Mouse (Mus musculus) hindlimb bud, embryonic 11.5 days (tissue): ENCODE data around the gene Trnau1ap.
A peak's percentile ranks its signal among the peaks of the same experiment; 100 is the strongest.

Source experiments
- DNase-seq: peaks from one replicate; pipeline ENCODE4 v3.0.0-alpha.2; 2012; ENCODE audit warnings: low read depth, low spot score; ENCODE audit errors: extremely low spot score

Gene Trnau1ap

DNA sequence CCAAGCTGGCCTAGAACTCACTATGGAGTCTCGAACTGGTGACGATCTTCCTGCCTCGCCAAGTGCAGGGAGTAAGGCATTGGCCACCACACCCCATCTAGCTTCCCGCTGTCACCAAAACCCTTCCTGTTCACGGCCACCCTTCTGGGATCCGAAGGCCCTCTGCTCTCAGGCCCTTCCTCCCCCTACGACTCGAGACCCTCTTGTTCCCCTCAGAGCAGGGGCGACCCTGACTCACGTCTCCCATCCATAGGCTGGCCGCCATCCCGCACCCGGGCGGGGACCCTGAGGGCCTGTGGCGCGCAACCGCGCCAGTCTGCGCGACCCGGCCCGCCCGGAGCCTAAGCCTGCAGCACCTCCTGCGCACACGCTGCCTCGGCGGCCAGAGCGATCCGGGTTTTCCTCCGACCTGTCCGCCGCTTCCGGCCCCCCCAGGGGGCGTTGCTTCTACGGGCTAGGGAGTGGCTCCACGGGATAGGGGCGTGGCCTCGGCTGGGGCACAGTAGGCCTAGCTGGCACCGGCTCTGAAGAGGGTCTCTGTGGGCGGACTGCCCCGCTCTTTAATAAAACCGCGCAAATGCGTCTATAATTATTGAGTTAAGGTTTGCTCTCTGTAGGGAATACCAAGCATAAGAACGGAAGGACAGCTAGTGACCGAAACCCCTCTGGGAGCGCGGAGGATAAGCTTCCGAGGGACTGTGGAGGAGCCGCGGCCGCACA lies at the start of gene Trnau1ap:
TSS of gene Trnau1ap (minus strand) at position 424 of the 720 bp plus-strand sequence.
- DNase-seq, result peak; percentile 74

DNA sequence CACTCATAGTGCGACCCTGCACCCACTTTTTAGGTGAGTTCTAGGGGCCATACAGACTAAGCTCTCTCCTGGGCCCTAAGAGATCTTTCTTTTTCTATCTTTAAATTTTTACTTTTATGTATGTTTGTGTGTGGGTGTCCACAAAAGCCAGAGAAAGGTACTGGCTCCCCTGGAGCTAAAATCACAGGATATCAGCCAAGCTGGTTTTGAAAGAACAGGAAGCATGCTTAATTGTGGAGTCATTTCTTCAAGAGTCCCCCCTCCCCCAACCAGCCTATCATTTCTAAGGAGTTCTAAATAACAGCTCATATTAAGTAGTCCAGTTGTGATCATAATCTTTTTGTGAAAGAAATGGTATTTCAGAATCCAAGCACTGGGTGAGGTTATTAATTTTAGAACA lies 44.5 kb upstream of the Trnau1ap start:
- DNase-seq, result no peak

DNA sequence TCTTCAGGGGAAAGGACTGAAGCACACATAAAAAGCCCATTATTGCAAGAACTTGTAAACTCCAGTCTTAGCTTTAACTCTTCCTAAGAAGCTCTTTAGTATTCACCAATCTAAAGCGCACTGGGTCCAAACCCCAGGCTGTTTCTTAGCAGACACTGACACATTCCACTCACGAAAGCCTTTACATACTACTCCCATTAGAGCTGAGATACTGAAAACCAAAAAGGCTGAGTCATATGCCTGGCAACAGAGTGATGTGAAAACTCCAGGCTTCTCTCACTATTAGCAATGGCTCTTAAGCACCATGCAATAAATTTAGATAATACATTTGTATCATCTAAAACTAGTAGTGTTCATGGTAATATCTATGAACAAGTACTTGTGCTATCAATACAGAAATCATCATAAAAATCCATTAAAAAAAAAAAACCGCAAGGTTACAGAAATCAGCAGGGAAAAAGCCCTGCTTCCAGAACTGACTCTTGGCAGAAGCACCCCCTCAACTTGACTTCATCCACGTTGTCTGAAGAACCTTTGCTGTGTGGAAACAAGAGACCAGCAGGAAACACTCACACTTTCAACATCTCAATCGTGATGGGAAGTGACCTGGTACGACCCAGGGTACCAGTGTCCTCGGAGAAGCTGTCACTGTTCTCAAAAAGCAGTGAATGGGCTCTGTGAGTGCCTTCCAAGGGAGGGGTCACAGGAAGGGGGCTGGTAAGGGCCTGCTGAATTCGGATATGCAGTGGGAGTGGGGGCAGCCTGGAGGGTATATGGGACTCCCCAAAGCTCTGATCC lies 40.8 kb upstream of the Trnau1ap start:
- no peak for DNase-seq

DNA sequence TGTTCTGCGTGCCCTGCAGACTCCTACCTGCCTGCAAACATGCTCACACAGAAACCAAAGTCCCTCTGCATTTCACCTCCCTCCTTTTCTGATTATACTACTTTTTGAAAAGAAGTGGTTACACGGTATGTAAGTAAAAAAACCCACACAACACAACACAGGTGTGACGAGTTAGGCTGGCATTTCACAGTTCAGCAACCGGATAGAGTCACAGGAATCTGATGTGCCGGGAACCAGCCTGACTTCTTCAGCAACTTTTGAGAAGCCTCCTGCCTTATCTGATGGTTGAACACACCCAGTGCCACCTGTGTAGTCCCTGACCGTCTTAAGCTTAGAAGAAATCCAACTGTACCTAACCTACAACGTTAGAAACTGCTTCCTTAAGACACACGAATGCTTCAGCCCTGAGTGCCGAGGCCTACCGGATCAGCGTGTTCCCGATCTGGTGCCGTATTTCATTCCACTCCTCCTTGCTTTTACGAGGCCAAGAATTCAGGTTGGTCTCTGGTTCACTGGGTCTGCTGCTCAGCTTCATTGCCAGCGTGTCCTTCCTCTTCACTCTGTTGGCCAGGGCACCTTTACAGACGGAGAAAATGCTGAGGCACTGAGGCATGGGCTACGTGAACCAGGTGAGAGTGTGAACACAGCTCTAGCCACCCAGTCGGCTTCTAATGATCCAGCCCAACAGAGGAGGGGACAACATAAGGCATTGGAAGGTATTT lies 38.3 kb upstream of the Trnau1ap start:
- DNase-seq, result no peak

DNA sequence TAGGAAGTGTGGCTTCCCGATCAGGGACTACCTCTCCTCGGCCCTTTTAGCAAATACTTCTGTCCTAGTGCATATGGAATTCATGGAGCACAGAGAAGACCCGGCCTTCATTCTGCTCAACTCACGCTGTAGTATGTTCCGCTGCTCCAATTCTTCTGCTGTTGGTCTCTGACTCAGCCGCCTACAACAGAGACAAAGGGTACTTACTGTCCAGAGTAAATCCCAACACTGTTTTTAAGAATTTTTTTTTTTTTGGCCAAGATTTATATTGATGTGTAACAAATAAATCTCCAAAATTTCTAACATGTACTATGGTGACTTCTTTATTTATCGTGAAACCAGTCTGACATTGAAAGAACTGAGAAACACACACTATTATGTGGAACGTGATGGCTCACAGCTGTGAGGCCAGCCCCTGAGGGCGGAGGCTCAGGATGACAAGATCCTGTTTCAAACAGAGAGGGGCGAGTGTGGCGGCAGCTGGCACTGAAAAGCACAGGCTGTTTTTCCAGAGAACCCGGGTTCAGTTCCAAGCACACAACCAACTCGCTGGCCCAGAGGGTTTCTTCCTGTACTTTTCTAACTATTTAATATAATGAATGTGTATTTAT lies 36.2 kb upstream of the Trnau1ap start:
- DNase-seq, result no peak

DNA sequence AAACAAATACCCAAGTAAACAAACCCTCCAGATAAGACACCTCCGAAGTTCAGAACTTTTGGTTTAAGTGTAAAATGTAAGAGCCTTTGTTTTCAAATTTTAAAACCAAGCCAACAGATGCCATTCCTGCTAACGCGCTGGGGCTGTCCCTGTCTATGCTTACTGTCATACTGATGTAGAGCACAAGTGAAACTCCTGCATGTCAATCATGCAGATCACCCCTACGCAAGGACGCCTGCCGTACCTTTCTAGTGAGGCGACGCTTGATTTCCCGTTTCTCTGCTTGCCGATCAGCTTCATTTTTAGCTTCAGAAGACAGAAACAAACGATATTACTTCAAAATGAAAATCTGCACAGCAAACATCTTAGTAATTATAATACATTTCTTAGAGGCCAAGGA lies 34.1 kb upstream of the Trnau1ap start:
- no peak for DNase-seq

DNA sequence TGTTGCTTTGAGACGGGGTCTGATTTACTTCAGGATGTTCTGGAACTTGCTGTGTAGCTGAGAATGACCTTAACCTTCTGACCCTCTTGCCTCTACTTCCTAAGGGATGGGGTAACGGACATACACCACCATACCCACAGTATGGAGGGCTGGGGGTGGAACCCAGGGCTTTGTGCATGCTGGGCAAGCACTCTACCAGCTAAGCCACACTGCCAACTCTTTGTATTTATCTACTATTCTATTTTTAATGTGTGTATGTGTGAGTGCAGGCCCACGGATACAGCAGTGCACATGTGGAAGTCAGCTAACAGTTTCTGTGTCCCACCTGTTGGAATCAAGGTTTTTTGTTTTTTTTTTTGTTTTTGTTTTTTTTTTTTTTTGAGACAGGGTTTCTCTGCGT lies 30.2 kb upstream of the Trnau1ap start:
- no peak for DNase-seq

DNA sequence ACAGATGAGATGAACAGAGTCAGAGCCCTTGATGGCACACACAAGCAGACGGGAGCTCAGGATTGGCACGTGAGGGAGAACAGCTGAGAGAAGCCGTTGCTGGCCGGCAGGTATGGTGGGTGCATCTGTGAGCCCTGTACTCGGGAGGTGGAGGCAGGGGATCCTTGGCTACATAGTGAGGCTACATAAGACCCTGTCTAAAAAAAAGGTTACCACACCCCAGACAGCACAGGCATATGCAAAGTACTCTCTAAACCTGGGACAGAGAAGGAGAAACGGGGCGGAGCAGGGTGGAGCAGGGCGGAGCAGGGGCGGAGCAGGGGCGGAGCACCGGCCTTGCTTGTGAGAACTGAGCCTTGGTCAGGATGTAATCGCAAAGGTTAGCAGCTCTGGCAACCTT lies 26.8 kb upstream of the Trnau1ap start:
- DNase-seq, result no peak

DNA sequence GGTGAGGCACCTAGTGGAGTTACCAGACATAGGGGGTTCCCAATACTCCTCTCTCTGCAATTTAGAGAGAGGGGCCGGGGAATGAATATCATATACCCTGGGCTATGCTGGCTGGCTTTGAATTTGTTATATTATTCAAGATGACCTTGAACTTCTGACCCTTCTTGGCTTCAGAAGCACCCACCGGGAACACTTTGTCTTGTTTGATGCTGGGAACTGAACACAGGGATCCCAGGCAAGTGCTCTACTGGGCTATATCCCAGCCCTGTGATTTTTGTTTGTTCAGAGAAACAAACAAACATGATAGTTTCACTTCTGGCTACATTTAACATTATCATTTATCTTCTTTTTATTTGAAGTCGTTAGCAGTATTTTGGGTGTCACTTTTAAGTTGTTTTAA lies 26.1 kb upstream of the Trnau1ap start:
- no peak for DNase-seq

DNA sequence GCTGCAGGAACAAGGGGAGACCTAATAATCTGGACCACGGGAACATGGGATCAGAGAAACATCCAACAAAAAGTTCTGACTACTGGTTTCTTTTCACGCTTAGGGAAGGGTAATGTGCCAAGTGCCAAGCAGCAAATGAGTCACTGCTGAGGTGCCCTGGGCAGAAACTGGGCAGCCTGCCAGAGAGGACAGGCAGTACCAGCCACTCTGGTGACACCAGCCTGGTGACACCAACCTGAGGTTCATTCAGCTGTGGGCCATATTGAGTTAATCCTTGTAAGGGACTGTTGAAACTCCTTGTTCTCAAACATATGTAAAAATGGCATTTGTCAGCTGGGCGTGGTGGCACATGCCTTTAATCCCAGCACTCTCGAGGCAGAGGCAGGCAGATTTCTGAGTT lies 25.2 kb upstream of the Trnau1ap start:
- no peak for DNase-seq

DNA sequence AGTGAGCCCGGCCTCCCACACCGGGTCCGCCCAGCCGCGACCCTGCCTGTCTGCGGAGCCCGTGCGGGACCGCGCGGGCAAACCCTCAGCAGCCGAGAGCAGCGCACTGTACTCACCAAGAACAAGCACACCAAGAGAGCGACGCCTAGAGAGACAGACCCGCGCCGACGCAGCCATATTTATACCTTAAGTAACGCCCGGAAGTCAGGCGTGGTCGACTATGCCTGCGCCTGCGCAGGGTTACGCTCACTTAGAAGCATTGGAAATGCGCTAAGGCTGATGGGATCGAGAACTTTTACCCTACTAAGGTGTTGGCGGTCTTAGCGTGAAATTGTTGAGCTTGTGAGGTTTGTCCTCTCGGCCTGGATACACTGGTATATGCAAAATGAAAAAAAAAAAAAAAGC lies 24.1 kb upstream of the Trnau1ap start, which contains the start of gene Rcc1:
TSS of gene Rcc1 (minus strand) at position 125 of the 405 bp plus-strand sequence.
- peak; percentile 86 for DNase-seq

DNA sequence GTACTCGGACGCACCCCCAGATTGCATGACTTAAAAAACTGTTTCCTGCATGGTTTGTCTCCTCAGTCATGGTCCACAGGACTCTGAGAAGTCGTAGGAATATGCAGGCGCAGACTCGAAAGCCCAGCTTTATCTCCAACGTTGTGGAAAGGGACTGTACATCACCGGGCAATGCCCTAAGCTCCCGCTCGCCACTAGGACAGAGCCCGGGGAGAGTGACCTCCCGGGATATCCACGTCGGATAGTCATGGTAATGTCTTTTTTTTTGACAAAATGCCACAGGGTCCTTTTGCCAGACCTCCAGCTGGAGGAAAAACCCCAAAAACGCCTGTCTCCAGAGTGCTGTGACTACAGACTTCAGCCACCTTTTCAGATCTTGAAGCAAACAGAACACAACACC lies 23.4 kb upstream of the Trnau1ap start:
- DNase-seq, result no peak

DNA sequence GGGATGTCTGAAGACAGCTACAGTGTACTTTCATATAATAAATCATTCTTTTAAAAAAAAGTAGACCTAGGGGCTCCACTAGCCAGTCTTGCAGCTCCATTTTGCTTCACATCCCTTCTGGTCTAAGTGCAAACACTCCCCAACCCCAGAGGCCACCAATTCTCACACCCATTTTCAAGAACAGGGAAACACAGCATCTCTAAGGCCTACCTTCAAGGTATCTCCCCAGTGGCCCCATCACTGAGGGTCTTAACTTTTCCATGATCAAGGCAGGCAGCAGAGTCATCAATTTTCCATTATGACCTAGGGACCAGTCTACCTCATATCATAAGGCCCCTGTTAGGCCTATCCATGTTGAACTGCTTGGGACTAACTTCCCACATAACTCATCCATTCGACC lies 22.1 kb upstream of the Trnau1ap start:
- DNase-seq, result no peak

DNA sequence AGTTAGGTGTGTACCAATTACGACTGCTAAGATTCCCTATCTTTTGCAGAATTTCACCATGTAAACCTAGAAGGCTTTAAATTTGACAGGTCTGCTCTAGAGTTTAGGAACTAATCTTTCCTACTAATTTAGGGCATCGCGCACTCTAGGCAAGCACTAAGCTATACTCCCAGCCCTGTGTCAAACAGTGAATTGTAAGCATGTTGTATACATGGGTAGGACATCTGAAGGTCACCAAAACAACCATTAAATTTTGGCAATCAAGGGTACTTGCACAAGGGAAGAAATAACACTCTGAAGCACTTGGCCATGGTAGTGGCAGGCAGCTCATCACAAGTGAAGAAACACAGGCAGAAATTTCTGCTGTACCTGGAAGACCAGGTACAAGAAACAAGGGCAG lies 21.5 kb upstream of the Trnau1ap start:
- no peak for DNase-seq

DNA sequence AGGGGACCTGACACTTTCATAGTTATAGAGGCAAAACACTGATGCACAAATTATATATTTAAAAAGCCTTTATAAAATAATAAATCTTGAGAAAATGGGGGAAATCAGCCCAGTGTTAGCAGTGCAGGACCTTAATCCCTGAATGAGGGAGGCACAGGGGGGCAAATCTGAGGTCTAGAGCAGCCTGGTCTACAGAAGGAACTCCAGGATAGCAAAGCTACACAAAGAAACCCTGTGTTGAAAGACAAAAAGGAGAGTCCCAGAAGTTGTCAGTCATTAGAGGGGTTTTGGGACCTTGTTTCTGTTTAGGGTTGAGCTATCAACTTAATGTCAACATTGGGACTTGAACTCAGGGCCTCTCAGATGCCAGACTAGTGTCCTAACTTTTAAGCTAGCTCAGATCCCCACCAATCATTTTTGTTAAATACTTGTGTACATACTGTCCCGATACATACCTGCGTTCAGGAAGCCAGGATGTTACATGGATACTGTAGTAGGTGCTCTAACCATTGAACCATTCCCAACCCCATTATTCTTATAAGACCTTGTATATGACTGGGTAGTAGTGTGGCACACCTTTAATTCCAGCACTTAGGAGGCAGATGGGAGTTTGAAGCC lies 20.9 kb upstream of the Trnau1ap start:
- DNase-seq, result no peak

DNA sequence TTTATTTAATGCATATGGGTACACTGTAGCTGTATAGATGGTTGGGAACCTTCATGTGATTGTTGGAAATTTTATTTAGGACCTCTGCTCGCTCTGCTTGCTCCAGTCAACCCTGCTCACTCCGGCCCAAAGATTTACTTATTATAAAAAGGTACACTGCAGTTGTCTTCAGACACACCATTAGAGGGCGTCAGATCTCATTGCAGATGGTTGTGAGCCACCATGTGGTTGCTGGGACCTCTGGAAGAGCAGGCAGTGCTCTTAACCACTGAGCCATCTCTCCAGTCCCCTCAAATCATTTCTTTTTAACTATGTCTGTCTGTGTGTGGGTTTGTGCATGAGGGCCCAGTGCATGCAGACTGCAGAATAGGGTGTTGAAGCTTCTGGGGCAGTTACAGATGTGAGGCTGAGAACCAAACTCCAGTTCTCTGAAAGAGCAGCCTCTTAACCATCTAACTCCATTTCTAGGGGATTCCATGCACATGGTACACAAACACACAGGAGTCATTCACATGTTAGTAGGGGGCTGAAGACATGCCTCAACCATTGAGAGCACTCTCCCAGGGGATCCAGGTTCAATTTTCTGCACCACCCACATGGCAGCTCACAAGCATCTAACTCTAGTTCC lies 20.3 kb upstream of the Trnau1ap start:
- no peak for DNase-seq

DNA sequence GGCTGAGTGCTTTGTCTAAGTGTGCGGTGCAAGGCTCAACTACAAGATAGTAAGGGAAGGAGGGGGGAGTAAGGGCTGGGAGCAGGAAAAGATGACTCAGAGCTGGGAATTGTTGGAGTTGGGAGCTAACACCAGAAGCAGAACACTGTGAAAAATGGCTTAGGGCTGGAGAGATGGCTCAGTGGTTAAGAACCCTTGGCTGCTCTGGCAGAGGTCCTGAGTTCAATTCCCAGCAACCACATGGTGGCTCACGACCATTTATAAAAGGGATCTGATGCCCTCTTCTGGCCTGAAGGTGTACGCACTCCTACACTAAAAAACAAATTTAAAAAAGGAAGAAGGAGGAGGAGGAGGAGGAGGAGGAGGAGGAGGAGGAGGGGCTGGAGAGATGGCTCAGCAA lies 17.3 kb upstream of the Trnau1ap start:
- DNase-seq, result no peak

DNA sequence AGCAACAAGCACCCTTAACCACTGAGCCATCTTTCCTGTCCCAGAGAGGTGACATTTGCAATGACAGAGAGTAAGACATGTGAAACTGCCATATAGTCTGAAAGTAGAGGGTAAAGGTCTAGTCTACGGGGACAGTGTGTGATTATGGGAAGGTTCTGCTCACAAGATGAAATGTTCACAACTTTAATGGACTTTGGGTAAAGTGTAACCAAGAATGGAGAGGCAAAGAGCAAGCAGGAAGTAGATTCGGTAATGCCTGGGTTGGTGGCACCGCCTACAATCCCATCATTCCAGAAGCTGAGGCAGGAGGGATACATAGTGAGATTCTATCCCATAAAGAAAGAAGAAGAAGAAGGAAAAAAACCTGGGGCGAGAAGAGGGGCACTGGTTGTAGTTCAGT lies 16.9 kb upstream of the Trnau1ap start:
- no peak for DNase-seq

DNA sequence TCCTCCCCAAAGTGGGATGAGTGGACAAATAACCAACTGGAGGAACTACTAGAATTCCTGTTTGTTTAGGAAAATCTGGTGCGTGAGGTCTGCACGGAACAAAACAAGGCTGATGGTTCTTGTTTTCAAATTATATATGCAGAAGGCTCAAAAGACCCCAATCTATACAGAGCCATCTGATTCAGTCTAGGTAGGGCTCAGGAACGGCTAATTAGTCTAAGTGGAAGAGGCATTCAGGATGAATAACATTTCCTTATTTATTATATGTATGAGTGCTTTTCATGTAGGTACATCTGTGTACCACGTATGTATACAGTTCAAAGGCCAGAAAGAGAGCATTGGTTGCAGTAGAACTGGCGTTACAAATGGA lies 16.5 kb upstream of the Trnau1ap start:
- no peak for DNase-seq

DNA sequence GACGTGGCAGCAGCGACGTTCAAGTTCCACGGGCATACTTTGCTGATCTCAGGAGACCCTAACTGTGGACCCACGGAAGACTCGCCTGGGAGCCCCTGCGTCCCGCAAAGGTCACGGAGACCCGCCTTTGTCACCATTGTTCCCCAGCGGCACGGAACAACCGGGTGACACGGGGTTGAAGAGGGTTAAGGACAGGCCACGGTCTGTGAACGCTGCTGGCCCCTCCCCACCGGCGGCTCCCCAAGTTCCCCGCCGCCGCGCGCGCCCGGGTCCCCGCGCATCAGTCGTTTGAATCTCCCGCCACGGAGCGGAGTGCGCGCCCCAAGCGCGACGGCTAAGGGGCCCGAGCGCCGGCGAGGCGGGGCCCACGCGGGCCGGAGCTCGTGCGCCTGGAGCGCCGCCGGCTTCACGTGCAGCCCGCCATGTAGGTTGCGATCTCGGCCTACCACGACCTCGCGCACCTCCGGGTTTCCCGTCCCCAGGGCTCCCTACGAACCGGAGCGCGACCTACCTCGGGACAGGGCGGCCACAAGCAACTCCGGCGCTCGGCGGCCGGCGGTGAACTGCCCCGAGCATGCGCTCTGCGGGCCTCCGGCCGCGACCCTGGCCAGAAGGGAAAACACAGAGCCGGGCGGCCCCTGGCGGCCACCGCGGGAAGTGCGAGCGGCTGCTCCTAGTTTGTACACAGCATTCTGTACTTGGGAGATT lies 16.0 kb upstream of the Trnau1ap start:
- DNase-seq, result peak; percentile 68
